Mouse (Mus musculus): ENCODE measurements around the gene Itgav. TPM values are rescaled to one million over a fixed set of nuclear protein-coding genes. Genes with fewer than 3 reads are reported as not detected.
A peak's percentile ranks its signal among the peaks of the same experiment; 100 is the strongest.

Itgav gene
- total RNA-seq, 2 experiments from 2014 or later, result 41.2 to 42.1 TPM

DNA sequence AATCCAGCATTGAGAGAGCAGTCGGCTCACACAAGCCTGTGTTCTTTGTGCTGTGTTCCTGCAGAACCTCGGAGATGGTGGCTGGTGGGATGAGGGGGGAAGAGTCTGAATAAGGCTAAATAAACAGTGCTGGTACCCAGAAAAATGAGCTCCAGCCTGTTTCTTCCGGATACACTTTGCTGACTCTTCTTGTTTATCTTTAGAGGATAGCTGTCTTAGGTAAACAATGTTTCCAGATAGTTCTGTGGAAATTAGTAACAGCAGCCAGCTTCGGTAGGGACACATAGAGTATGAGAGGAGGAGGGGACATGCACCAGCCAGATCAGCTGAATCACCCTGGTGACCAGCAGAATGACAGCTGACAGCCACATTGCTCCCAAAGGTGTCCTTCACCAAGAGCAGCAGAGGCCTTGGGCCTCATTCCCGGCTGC lies 16.4 kb downstream of the Itgav start:
- intact Hi-C loops (cut with DNase I), result no loop called here
- no peak for DNase-seq

DNA sequence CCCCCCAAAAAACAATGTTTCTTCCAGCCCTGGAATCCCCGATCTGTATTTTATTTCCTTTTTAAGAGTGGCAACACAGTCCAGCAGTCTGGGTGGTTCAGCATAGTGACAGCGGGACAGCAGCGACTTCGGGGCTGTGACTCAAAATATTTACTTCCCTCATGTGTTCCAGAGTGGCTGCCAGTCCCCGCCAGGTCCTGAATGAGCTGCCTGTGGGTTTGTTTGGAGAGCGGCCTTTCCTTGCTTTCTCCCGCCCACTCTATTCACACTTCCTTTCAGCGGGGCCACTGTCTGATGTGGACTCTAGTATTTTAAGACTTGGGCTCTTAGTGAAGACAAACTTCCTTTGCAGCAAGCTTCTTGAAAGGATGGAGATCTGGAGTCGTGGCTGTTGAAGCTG lies 18.0 kb downstream of the Itgav start:
- intact Hi-C loops (cut with DNase I), result no loop called here
- DNase-seq, result peak; percentile 36 to 37

- no peak for DNase-seq
Observed at GRCm38 (mm10) chr2:83742836-83743235, 18.6 kb downstream of the Itgav start.

DNA sequence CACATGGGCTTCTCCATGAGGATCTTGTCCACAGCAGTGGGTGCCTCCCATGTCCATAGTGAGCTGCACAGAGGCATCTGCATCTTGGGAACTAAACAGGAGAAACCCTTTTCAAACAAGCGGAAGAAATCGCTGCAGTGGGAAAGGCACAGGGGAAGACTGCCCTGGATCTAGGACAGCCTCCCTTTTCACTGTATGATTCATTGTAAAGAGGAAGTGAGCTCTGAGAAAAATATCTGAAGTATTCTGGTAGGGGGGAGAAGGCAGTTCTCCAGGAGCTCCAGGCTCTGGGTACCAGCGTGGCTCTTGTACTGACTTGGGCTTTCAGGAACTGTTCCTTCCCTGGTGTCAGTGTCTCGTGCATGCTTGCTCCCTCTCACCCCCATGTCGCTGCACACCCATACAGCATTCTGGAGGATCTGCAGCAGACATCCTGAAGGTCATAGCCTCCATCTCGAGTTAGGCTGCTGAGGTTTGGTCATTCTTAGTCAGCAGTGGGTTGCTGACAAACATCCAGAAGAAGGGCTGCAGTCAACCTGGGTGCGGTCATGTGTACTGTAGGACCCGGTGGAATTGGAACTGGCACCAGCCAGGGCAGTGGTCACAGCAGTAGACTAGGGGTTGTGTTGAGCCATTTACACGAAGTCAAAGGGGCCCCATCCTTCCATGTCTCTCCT lies 20.2 kb downstream of the Itgav start:
- intact Hi-C loops (cut with DNase I), result no loop called here
- DNase-seq, result no peak

More at GRCm38 (mm10) chr2:83742836-83743235, 18.6 kb downstream of the Itgav start:
- intact Hi-C loops (cut with DNase I), result no loop called here

- intact Hi-C loops (cut with DNase I), result no loop called here
- no peak for DNase-seq
Observed at GRCm38 (mm10) chr2:83745257-83745656, 21.1 kb downstream of the Itgav start.

DNA sequence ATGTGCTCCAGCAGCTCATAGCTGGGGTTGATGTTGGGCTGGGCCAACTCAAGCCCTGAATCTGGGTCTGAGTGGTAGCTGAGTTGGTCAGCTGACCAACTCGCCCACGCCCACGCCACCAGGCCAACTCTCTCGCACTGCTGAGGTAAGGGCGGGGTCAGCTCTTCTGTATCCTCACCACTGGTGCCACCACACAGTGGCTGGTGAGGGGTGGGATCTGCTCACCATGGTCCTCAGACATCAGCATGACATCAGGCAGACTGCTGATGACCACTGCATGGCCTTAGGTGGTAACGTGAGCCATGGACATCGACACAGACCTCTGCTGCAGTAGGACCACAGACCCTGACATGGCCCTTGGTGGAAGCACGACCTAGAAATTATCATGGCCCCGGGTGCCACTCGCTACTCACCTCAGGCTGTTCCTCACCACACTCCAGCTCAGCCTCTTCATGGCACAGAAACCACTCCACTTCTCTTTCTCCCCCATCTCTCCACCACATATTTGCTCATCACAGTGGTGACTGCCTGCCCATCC lies 24.5 kb downstream of the Itgav start:
- intact Hi-C loops (cut with DNase I), result no loop called here
- DNase-seq, result no peak

GRCm38 (mm10) chr2:83753008-83753407 lies 28.8 kb downstream of the Itgav start:
- no peak for DNase-seq

DNA sequence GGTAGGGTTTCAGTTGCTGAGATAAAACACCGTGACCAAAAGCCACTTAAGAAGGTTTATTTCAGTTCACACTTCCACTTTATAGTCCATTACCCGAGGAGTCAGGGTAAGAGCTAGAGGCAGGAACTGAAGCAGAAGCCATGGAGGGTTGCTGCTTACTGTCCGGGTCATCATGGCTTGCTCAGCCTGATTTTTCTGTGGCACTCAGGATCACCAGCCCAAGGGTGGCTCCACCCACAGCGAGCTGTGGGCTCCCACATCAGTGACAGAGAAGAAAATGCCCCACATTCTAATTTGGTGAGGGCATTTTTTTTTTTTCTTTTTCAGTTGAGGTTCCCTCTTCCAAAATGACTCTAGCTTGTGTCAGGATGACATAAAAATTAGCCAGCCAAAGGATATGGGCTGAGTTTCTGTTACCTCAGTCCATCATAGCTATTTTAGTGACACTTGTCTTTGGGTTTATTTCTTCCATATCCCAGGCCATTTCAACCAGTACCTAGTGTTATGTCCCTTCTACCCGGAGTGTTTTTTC lies 30.2 kb downstream of the Itgav start:
- no peak for DNase-seq
- intact Hi-C loops (cut with DNase I), result no loop called here

More at GRCm38 (mm10) chr2:83753008-83753407, 28.8 kb downstream of the Itgav start:
- intact Hi-C loops (cut with DNase I), result no loop called here

- intact Hi-C loops (cut with DNase I), result no loop called here
- no peak for DNase-seq
Observed at GRCm38 (mm10) chr2:83758606-83759215, 34.5 kb downstream of the Itgav start.

GRCm38 (mm10) chr2:83759216-83759648 lies 35.0 kb downstream of the Itgav start:
- DNase-seq, result no peak
- intact Hi-C loops (cut with DNase I), result no loop called here

DNA sequence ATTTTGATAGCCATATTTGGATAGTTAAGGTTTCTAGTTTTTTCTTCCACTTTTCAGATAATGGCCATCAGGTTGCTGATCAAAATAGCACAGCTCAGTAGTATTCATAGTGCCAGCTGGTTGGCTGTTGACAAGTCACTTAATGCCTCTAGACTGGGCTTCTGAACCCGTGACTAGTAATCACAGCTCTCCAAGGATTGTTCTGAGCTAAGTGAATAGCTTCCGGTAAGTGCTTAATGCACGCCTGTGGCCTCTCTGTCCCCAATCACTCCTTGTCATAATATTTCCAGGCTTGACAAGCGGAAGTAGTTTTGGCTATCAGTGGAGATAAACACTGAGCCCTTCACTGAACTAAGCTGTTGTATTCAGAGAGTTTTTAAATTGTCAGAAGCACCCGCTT lies 35.5 kb downstream of the Itgav start:
- DNase-seq, result peak in 1 of 2 experiments; percentile 17
- intact Hi-C loops (cut with DNase I), result no loop called here

GRCm38 (mm10) chr2:83760112-83760511 lies 35.9 kb downstream of the Itgav start:
- intact Hi-C loops (cut with DNase I), result no loop called here
- DNase-seq, result no peak

GRCm38 (mm10) chr2:83761506-83761905 lies 37.3 kb downstream of the Itgav start:
- intact Hi-C loops (cut with DNase I), result no loop called here
- no peak for DNase-seq

DNA sequence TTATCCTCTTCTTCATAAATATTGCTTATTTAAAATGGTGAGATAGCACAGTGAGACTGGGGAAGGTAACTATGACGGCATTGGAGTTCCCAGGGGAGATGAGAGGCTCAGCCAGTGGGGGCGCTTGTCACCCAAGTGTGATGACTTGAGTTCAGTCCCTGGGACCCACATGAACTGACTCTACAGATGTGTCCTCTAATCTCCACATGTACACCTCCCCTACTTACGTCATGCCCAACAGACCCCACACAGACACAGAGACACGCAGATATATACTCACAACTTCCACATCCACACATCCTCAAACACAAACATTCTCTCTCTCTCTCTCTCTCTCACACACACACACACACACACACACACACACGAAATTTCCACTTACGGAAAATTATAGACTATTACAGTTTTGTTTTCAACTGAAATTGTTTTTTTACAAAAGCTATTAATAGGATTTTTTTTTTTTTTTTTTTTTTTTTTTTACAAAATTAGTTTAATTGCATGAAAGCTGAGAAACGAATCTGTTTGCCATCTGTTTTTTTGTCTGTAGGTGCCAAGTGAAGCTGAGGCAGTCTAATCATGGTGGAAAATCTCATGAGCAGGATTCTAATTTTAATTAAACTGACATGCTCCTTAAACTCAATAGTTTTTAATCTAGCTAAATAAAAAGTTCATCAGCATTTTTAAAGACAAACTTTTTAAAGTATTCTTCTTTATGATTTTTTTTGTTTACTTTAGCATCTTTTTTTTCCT lies 38.1 kb downstream of the Itgav start:
- no peak for DNase-seq
- intact Hi-C loops (cut with DNase I), result no loop called here

GRCm38 (mm10) chr2:83766058-83766457 lies 41.9 kb downstream of the Itgav start:
- no peak for DNase-seq
- intact Hi-C loops (cut with DNase I), result no loop called here

DNA sequence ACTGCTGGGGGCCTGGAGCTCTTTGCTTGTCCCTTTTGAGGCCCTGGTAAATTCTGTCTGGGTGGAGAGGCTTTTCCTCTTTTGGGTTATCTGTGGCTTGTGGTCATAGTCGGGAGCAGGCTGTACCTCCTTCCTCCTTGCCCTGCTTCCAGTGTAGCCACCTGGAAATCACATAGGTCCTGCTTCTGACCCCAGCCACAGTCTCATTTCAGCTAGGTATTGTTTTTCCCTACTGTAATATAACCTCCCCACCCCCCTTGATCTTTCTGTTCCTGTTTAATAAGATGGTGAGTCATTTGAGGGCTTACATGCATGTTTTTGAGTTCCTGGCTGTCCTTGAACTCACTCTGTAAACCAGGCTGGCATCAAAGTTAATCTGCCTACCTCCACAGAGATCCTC lies 42.7 kb downstream of the Itgav start:
- intact Hi-C loops (cut with DNase I), result no loop called here
- DNase-seq, result no peak

GRCm38 (mm10) chr2:83768311-83769047 lies 44.3 kb downstream of the Itgav start:
- no peak for DNase-seq
- intact Hi-C loops (cut with DNase I), result no loop called here

DNA sequence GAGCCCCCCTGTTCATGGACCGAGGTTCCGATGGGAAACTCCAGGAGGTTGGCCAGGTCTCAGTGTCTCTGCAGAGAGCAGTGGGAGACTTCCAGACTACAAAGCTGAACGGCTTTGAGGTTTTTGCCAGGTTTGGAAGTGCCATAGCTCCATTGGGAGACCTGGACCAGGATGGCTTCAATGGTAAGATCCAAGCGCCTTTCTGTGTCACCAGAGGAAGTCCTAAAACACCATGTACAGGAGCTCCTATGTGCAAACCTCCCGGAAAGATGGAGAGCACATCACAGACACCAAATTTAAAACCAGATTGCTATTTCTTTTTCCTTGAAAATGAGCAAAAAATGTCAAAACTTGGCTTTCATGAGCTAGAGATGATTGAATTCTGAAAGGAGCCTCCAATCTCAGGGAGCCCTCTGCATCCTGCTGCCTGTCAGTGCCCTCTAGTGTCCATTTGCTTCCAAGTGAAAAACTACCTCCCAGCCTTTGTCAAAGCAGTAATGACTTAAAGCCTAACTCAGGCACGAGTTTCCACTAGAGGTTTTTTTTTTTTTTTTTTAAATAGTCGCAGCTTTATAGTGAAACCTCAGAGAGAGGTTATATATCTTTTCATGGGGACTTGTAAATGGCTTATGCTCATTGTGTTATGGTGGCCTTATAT lies 47.1 kb downstream of the Itgav start:
- peak; percentile 47 to 75 for DNase-seq
- intact Hi-C loops (cut with DNase I), result loop anchor here (1.0 to 5.0 kb wide), 5 partner anchors 46 to 146 kb away; partner anchors contain the start of genes Itgav and Zc3h15

GRCm38 (mm10) chr2:83791330-83792073 lies 67.3 kb downstream of the Itgav start:
- no peak for DNase-seq
- intact Hi-C loops (cut with DNase I), result no loop called here
